Mouse (Mus musculus) limb, embryonic 14.5 days (tissue): ENCODE results near the gene Spred1. TPM values are rescaled to one million over a fixed set of nuclear protein-coding genes. Genes with fewer than 3 reads are reported as not detected.

ENCODE experiments used
- ATAC-seq: fragments of 200-750 bp; cut with Nextera tagmentation; 2 replicates; pipeline ENCODE4 v1.8.0; 2017; ENCODE audit warnings: low read depth, moderate number of reproducible peaks, moderate TSS enrichment; ENCODE audit not compliant: low FRiP score
- DNase-seq: peaks from one replicate; pipeline ENCODE4 v3.0.0-alpha.2; 2015; ENCODE audit warnings: low spot score
- H3K27ac ChIP-seq: fragments of 300-500 bp; sonication (generic); replicated peaks from 2 replicates; pipeline ENCODE4 v1.5.1; 2014; ENCODE audit warnings: low read depth, mild to moderate bottlenecking, low read length, moderate library complexity, mixed read lengths
- H3K27me3 ChIP-seq: fragments of 300-500 bp; sonication (generic); 2 replicates; pipeline ENCODE4 v1.6.1; 2014; ENCODE audit warnings: low read length, mixed read lengths; ENCODE audit not compliant: control insufficient read depth, insufficient read depth
- H3K36me3 ChIP-seq: fragments of 300-500 bp; sonication (generic); 2 replicates; pipeline ENCODE4 v1.6.1; 2014; ENCODE audit warnings: mild to moderate bottlenecking, low read length, moderate library complexity, mixed read lengths; ENCODE audit not compliant: control insufficient read depth, insufficient read depth
- H3K4me1 ChIP-seq: fragments of 300-500 bp; sonication (generic); 2 replicates; pipeline ENCODE4 v1.6.1; 2014; ENCODE audit warnings: antibody characterized with exemption, low read length, mixed read lengths; ENCODE audit not compliant: control insufficient read depth, insufficient read depth
- H3K4me2 ChIP-seq: fragments of 300-500 bp; sonication (generic); replicated peaks from 2 replicates; pipeline ENCODE4 v1.6.1; 2014; ENCODE audit warnings: low read depth, mild to moderate bottlenecking, low read length, moderate library complexity; ENCODE audit not compliant: severe bottlenecking
- H3K4me3 ChIP-seq: fragments of 300-500 bp; sonication (generic); replicated peaks from 2 replicates; pipeline ENCODE4 v1.5.1; 2014; ENCODE audit warnings: low read length
- H3K9ac ChIP-seq: fragments of 300-500 bp; sonication (generic); 2 replicates; pipeline ENCODE4 v1.6.1; 2014; ENCODE audit warnings: mild to moderate bottlenecking, low read depth, low read length, moderate library complexity; ENCODE audit not compliant: severe bottlenecking
- H3K9me3 ChIP-seq: fragments of 300-500 bp; sonication (generic); 2 replicates; pipeline ENCODE4 v1.6.1; 2016; ENCODE audit warnings: low read length; ENCODE audit not compliant: control insufficient read depth
- POLR2A ChIP-seq: fragments of 200-500 bp; IDR thresholded peaks from 2 replicates; pipeline ENCODE4 v1.8.0; 2012; ENCODE audit warnings: inconsistent platforms, mild to moderate bottlenecking, moderate library complexity, borderline replicate concordance; ENCODE audit not compliant: insufficient read depth, insufficient read length; ENCODE audit errors: extremely low read depth
- WGBS: fragments of 180-500 bp; shearing (Covaris S2); extraction: QIAGEN DNeasy Blood & Tissue Kit; methylation state at CpG from one replicate; pipeline ENCODE4 v1.1.7; 2014; 5-methylcytosine and 5-hydroxymethylcytosine counted together
- microRNA counts: library from miRNA; unstranded; fragments of <30 nt; microRNA quantifications from one replicate; lab custom pipeline; 2016
- microRNA-seq: library from miRNA; unstranded; fragments of <30 nt; microRNA quantifications from one replicate; pipeline ENCODE4, GENCODE M21; 2016
- polyA plus RNA-seq, 2 experiments: library from polyadenylated mRNA; depleted of rRNA in 1 of 2; stranded (reverse) in 1 of 2; unstranded in 1 of 2; fragments of >200 nt; fragmentation: Nextera tagmentation in 1 of 2; extraction: Ambion mirVana in 1 of 2; gene quantifications; 2 replicates each; pipeline versions ENCODE4 v1.2.1 to v1.2.3; 2012 to 2014

Gene Spred1
- polyA plus RNA-seq, 2 experiments, result 23.6 to 30.8 TPM

GRCm38 (mm10) chr2:117228601-117229125, 107.5 kb downstream of the Spred1 start:
- ATAC-seq, result no peak; the same call in 1 of the 2 replicates
- DNase-seq, result no peak

GRCm38 (mm10) chr2:117230261-117230660, 109.1 kb downstream of the Spred1 start:
- H3K27ac ChIP-seq, result no peak overlapping the region
- no peaks in the 10 kb centered on the region for H3K9me3 ChIP-seq
- no peak overlapping the region for H3K4me2 ChIP-seq
- no peak overlapping the region for H3K4me3 ChIP-seq
- TF ChIP-seq POLR2A, result no peak
- H3K9ac ChIP-seq, result no peak overlapping the region
- ATAC-seq (no peak), DNase-seq (no peak)
- no peaks in the 10 kb centered on the region; the same call in 1 of the 2 replicates for H3K4me1 ChIP-seq
- no peaks in the 10 kb centered on the region for H3K36me3 ChIP-seq
- H3K27me3 ChIP-seq, result no peaks in the 10 kb centered on the region
- WGBS, result 66% methylated on average over 7 of the region's 7 CpGs

More at GRCm38 (mm10) chr2:117228601-117229125, 107.5 kb downstream of the Spred1 start:
- WGBS, result 49% methylated on average over 11 of the region's 11 CpGs
- H3K27me3 ChIP-seq, result no peaks in the 10 kb centered on the region
- no peaks in the 10 kb centered on the region for H3K9me3 ChIP-seq
- no peak overlapping the region; the same call in 1 of the 2 replicates for H3K9ac ChIP-seq
- no peak overlapping the region for H3K4me3 ChIP-seq
- H3K4me1 ChIP-seq, result no peaks in the 10 kb centered on the region; the same call in 1 of the 2 replicates
- H3K36me3 ChIP-seq, result no peaks in the 10 kb centered on the region
- H3K27ac ChIP-seq, result 0 out of 2 replicates have a peak overlapping the region, but pooled peaks have one; percentile 26
- no peak overlapping the region for H3K4me2 ChIP-seq
- no peak for TF ChIP-seq POLR2A

GRCm38 (mm10) chr2:117231257-117231656, 110.1 kb downstream of the Spred1 start:
- Histone ChIP-seq H3K27ac (no peak overlapping the region), H3K9ac (no peak overlapping the region), H3K9me3 (no peaks in the 10 kb centered on the region), H3K4me2 (no peak overlapping the region), H3K36me3 (no peaks in the 10 kb centered on the region), H3K4me1 (no peaks in the 10 kb centered on the region; the same call in 1 of the 2 replicates), H3K27me3 (no peaks in the 10 kb centered on the region), H3K4me3 (no peak overlapping the region)
- ATAC-seq, result peak; percentile 70; the same call in 1 of the 2 replicates
- 7% methylated on average over 13 of the region's 13 CpGs for WGBS
- no peak for TF ChIP-seq POLR2A
- DNase-seq, result peak; percentile 82

MicroRNAs encoded within 50 kb of the gene (microRNA counts, 519-probe panel; counts per million panel counts)
- microRNA mmu-miR-674 (lab: Ali Mortazavi, UCI), result 3,063 counts per million, percentile 57 among the panel's probes with 10 or more counts

Small RNA genes within 50 kb of the gene (microRNA-seq; reads per million reads assigned to microRNA genes)
- gene Mir674, result 898 reads per million, percentile 71 among the genes with 10 or more reads in this experiment

Other genes with a start within 250 kb of the Spred1 start
- gene Tmco5, start 242.7 kb upstream of the Spred1 start, polyA plus RNA-seq (2012; rRNA removed), result not detected in 2 replicates
- gene Tmco5, start 242.7 kb upstream of the Spred1 start, polyA plus RNA-seq (2014; fragmentation: Nextera tagmentation; extraction: Ambion mirVana), result not detected in 2 replicates
- 20.9 and 36.5 TPM in 2 replicates for gene Fam98b, start 128.4 kb downstream of the Spred1 start, polyA plus RNA-seq (2012; rRNA removed)
- 10.0 and 10.4 TPM in 2 replicates for gene Fam98b, start 128.4 kb downstream of the Spred1 start, polyA plus RNA-seq (2014; fragmentation: Nextera tagmentation; extraction: Ambion mirVana)
- gene Rasgrp1, start 221.6 kb downstream of the Spred1 start, polyA plus RNA-seq (2012; rRNA removed), result 0.42 and 0.45 TPM in 2 replicates
- 0.48 and 0.52 TPM in 2 replicates for gene Rasgrp1, start 221.6 kb downstream of the Spred1 start, polyA plus RNA-seq (2014; fragmentation: Nextera tagmentation; extraction: Ambion mirVana)